Mouse (Mus musculus) MEL (cell line): ENCODE results near the gene Ldb1. TPM values are rescaled to one million over a fixed set of nuclear protein-coding genes. Genes with fewer than 3 reads are reported as not detected.
"Not testable (repeated sequence)": the region's sequence is repeated elsewhere in the genome, so short reads cannot be mapped to it uniquely, and the experiment has no call there.

Experiments used
- DNase-seq: peaks from one replicate; pipeline ENCODE4 v3.0.0; 2011; ENCODE audit warnings: low read depth, low spot score
- H3K27ac ChIP-seq: 2 replicates; pipeline ENCODE4 v1.5.1; 2012; ENCODE audit warnings: low read depth, mild to moderate bottlenecking, control low read depth, low read length, moderate library complexity; ENCODE audit not compliant: control insufficient read depth
- H3K27me3 ChIP-seq, 2 experiments: fragments of 150-350 bp in 1 of 2; sonication (generic) in 1 of 2; 2 replicates each; pipeline ENCODE4 v1.6.1; 2012; ENCODE audit warnings: low read length in 2 of 2, mild to moderate bottlenecking in 2 of 2, improper control_type of control experiment in 1 of 2, moderate library complexity in 1 of 2; ENCODE audit not compliant: insufficient read depth in 2 of 2, control insufficient read depth in 1 of 2
- H3K36me3 ChIP-seq, 2 experiments: 2 replicates each; pipeline ENCODE4 v1.6.1; 2012 to 2014; ENCODE audit warnings: low read length in 2 of 2, improper control_type of control experiment in 1 of 2, inconsistent platforms in 1 of 2, mild to moderate bottlenecking in 1 of 2; ENCODE audit not compliant: insufficient read depth in 2 of 2, control insufficient read depth in 1 of 2
- H3K4me1 ChIP-seq, 2 experiments: fragments of 150-350 bp in 1 of 2; sonication (generic) in 1 of 2; 2 replicates each; pipeline ENCODE4 v1.6.1; 2012; ENCODE audit warnings: low read length in 2 of 2, improper control_type of control experiment in 1 of 2, mild to moderate bottlenecking in 1 of 2; ENCODE audit not compliant: insufficient read depth in 2 of 2, control insufficient read depth in 1 of 2
- H3K4me3 ChIP-seq, 2 experiments: fragments of 150-350 bp in 1 of 2; sonication (generic) in 1 of 2; 2 replicates each; pipeline ENCODE4 v1.5.1; 2012; ENCODE audit warnings: low read depth in 2 of 2, low read length in 2 of 2, mild to moderate bottlenecking in 2 of 2, moderate library complexity in 2 of 2, control low read depth in 1 of 2, improper control_type of control experiment in 1 of 2; ENCODE audit not compliant: control insufficient read depth in 1 of 2, insufficient read depth in 1 of 2
- H3K79me2 ChIP-seq: 2 replicates; pipeline ENCODE4 v1.6.1; 2012; ENCODE audit warnings: mild to moderate bottlenecking, low read length, moderate library complexity; ENCODE audit not compliant: control insufficient read depth, poor library complexity, insufficient read depth
- H3K9ac ChIP-seq: 2 replicates; pipeline ENCODE4 v1.6.1; 2012; ENCODE audit warnings: low read depth, mild to moderate bottlenecking, control low read depth, low read length, moderate library complexity; ENCODE audit not compliant: control insufficient read depth, poor library complexity, severe bottlenecking
- H3K9me3 ChIP-seq: fragments of 150-350 bp; sonication (generic); replicated peaks from 2 replicates; pipeline ENCODE4 v1.6.1; 2012; ENCODE audit warnings: mild to moderate bottlenecking, low read length, improper control_type of control experiment, moderate library complexity; ENCODE audit not compliant: insufficient read depth
- BHLHE40 ChIP-seq: IDR thresholded peaks from 2 replicates; pipeline ENCODE4 v1.6.1; 2012; ENCODE audit warnings: low read depth, mild to moderate bottlenecking, inconsistent platforms, low read length, improper control_type of control experiment, borderline replicate concordance
- CHD1 ChIP-seq: IDR thresholded peaks from 2 replicates; pipeline ENCODE4 v1.6.1; 2012; ENCODE audit warnings: low read depth, mild to moderate bottlenecking, inconsistent platforms, low read length, improper control_type of control experiment
- CHD2 ChIP-seq: IDR thresholded peaks from 2 replicates; pipeline ENCODE4 v1.6.1; 2011; ENCODE audit warnings: low read length, improper control_type of control experiment
- GATA1 ChIP-seq: IDR thresholded peaks from 2 replicates; pipeline ENCODE4 v1.6.1; 2011; ENCODE audit warnings: low read depth, low read length, improper control_type of control experiment
- KAT2A ChIP-seq: conservative IDR thresholded peaks from 2 replicates; pipeline ENCODE4 v1.6.1; 2012; ENCODE audit warnings: low read depth, low read length, improper control_type of control experiment, inconsistent platforms
- MYC ChIP-seq: IDR thresholded peaks from 2 replicates; pipeline ENCODE4 v1.6.1; 2011; ENCODE audit warnings: low read depth, mild to moderate bottlenecking, low read length, improper control_type of control experiment, moderate library complexity
- POLR2A ChIP-seq, 2 experiments: IDR thresholded peaks; 2 replicates each; pipeline ENCODE4 v1.6.1; 2011 to 2012; ENCODE audit warnings: low read length in 2 of 2, mild to moderate bottlenecking in 2 of 2, control low read depth in 1 of 2, improper control_type of control experiment in 1 of 2, low read depth in 1 of 2, moderate library complexity in 1 of 2; ENCODE audit not compliant: control insufficient read depth in 1 of 2, insufficient read depth in 1 of 2, poor library complexity in 1 of 2
- POLR2AphosphoS2 ChIP-seq: IDR thresholded peaks from 2 replicates; pipeline ENCODE4 v1.6.1; 2011; ENCODE audit warnings: low read length, improper control_type of control experiment
- POLR2AphosphoS5 ChIP-seq: IDR thresholded peaks from 2 replicates; pipeline ENCODE4 v1.6.1; 2012; ENCODE audit warnings: low read depth, borderline replicate concordance, mild to moderate bottlenecking, inconsistent platforms, low read length, moderate library complexity, mixed read lengths
- RCOR1 ChIP-seq: IDR thresholded peaks from 2 replicates; pipeline ENCODE4 v1.6.1; 2012; ENCODE audit warnings: low read depth, mild to moderate bottlenecking, inconsistent platforms, low read length, improper control_type of control experiment
- SMC3 ChIP-seq: IDR thresholded peaks from 2 replicates; pipeline ENCODE4 v1.6.1; 2011; ENCODE audit warnings: low read depth, low read length, improper control_type of control experiment
- TAL1 ChIP-seq: IDR thresholded peaks from 2 replicates; pipeline ENCODE4 v1.6.1; 2012; ENCODE audit warnings: mild to moderate bottlenecking, inconsistent platforms, low read length, moderate library complexity, mixed read lengths
- TBP ChIP-seq: IDR thresholded peaks from 2 replicates; pipeline ENCODE4 v1.8.0; 2011; ENCODE audit warnings: low read depth, low read length, improper control_type of control experiment
- TCF12 ChIP-seq: IDR thresholded peaks from 2 replicates; pipeline ENCODE4 v1.6.1; 2014; ENCODE audit warnings: low read depth, mild to moderate bottlenecking, inconsistent platforms, low read length, improper control_type of control experiment, moderate library complexity
- UBTF ChIP-seq: IDR thresholded peaks from 2 replicates; pipeline ENCODE4 v1.6.1; 2012; ENCODE audit warnings: low read depth, mild to moderate bottlenecking, inconsistent platforms, low read length, improper control_type of control experiment, moderate library complexity, borderline replicate concordance; ENCODE audit not compliant: insufficient read depth
- USF1 ChIP-seq: IDR thresholded peaks from 2 replicates; pipeline ENCODE4 v1.6.1; 2014; ENCODE audit warnings: low read depth, mild to moderate bottlenecking, inconsistent platforms, low read length, improper control_type of control experiment, moderate library complexity
- polyA plus RNA-seq, 2 experiments: library from polyadenylated mRNA; stranded (reverse) in 1 of 2; unstranded in 1 of 2; fragments of >175 nt in 1 of 2; fragments of >200 nt in 1 of 2; gene quantifications; 2 replicates each; pipeline versions ENCODE4 v1.2.1 to v1.2.4; 2012; ENCODE audit warnings: low replicate concordance in 2 of 2, low read depth in 1 of 2; ENCODE audit not compliant: insufficient read length in 2 of 2, insufficient read depth in 1 of 2, missing spikeins in 1 of 2
- total RNA-seq: library from RNA; depleted of rRNA; stranded (reverse); fragments of 300-350 nt; gene quantifications from 2 replicates; pipeline ENCODE4 v1.2.3, GENCODE M21; 2012

The Ldb1 gene
- total and polyA plus RNA-seq, 3 experiments: 357 to 842 (median 632) TPM

- TF ChIP-seq UBTF (0 out of 2 replicates have a peak, but pooled peaks have one; percentile 62), POLR2AphosphoS2 (no peak; the same call in 1 of the 2 replicates)
Measured at GRCm38 (mm10) chr19:45997785-45998693, 47.0 kb downstream of the Ldb1 start, which contains the start of gene Armh3 (continued).

GRCm38 (mm10) chr19:45997365-45997764, 47.6 kb downstream of the Ldb1 start:
- Histone ChIP-seq H3K9ac (peak overlapping the region; percentile 94), H3K79me2 (peaks cover 5% of the 10 kb centered on the region; the same call in 1 of the 2 replicates), H3K27ac (peak overlapping the region; percentile 81; the same call in 1 of the 2 replicates), H3K9me3 (no peaks in the 10 kb centered on the region), H3K4me1 (peaks cover 0 to 6% of the 10 kb centered on the region in 2 experiments; a peak in 2 of 4 replicates), H3K36me3 (peaks cover 0 to 9% of the 10 kb centered on the region in 2 experiments; a peak in 2 of 4 replicates), H3K4me3 (peak overlapping the region; percentile 71 to 86)
- DNase-seq: peak; percentile 58
- no peak for TF ChIP-seq TAL1
- no peak for TF ChIP-seq TCF12
- peak; percentile 32; the same call in 1 of the 2 replicates for TF ChIP-seq GATA1
- no peak for TF ChIP-seq MYC
- TF ChIP-seq RCOR1: peak; percentile 80
- TF ChIP-seq, all 39 proteins: peak for 2
- H3K27me3 ChIP-seq: no peaks in the 10 kb centered on the region

GRCm38 (mm10) chr19:45993981-45994737, 50.9 kb downstream of the Ldb1 start:
- Histone ChIP-seq H3K9me3 (no peaks in the 10 kb centered on the region), H3K4me3 (no peak overlapping the region), H3K27me3 (no peaks in the 10 kb centered on the region), H3K9ac (no peak overlapping the region), H3K27ac (no peak overlapping the region), H3K4me1 (peaks cover 0 to 6% of the 10 kb centered on the region in 2 experiments; a peak in 2 of 4 replicates), H3K79me2 (peaks cover 5% of the 10 kb centered on the region; the same call in 1 of the 2 replicates), H3K36me3 (peaks cover 0 to 9% of the 10 kb centered on the region in 2 experiments; a peak in 2 of 4 replicates)
- no peak for TF ChIP-seq TBP
- TF ChIP-seq POLR2AphosphoS5: no peak
- TF ChIP-seq USF1: no peak
- no peak for TF ChIP-seq CHD2
- no peak for TF ChIP-seq BHLHE40
- TF ChIP-seq SMC3: no peak
- TF ChIP-seq KAT2A: no peak
- TF ChIP-seq POLR2AphosphoS2: no peak
- no peak for TF ChIP-seq POLR2A (IDR thresholded peaks at IDR 0.05; ENCODE audit: control insufficient read depth in 1 of 2, insufficient read depth in 1 of 2, low read depth in 1 of 2, low read length in 2 of 2, poor library complexity in 1 of 2)
- no peak for TF ChIP-seq CHD1
- DNase-seq: no peak

- not testable (repeated sequence) for H3K27ac ChIP-seq, H3K4me1 ChIP-seq, DNase-seq, H3K9me3 ChIP-seq, H3K79me2 ChIP-seq, H3K27me3 ChIP-seq, H3K9ac ChIP-seq, H3K4me3 ChIP-seq, H3K36me3 ChIP-seq
Measured at GRCm38 (mm10) chr19:45993441-45993840, 51.6 kb downstream of the Ldb1 start.
